14 mouse cellular contexts compared by ENCODE assay signal in the genomic region with DNA sequence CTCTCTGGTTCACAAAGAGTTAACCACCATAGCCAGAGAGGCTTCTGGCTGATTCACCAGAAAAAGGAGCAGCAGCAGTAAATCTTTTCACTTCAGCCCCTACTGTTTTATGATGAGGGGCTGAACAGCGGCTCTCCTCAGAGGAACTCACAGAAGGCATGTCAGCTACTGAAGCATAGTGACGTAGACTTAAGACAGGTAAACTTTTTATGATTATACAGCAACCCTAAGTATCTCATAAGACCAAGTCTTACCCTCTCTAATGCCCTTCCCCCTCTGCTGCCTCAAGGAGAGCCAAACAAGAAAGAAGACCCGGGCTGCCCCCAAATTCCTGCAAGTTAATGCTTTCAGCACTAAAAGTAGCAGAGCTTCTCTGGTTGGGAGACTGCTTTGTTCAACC. TPM values are rescaled to one million over a fixed set of nuclear protein-coding genes. Genes with fewer than 3 reads are reported as not detected.
DNase-seq lines count a peak whose midpoint lies in the region; ATAC-seq and TF ChIP-seq lines count a peak whose summit lies in the region.
"Had no signal": no experiment of that assay in that cellular context is flagged by ENCODE, and none has a peak within 500 bp of the region (broad histone marks: within the 10 kb centered on the region; RNA-seq: fewer than 3 reads in every experiment).

No protein-coding gene starts in this region.

- no peak for TF ChIP-seq POLR2A in limb, embryonic 14.5 days (IDR thresholded peaks at IDR 0.05; ENCODE audit: borderline replicate concordance, extremely low read depth, insufficient read depth, insufficient read length)

- no peak overlapping the region for H3K9ac ChIP-seq in kidney, embryonic 15.5 days
- H3K9ac ChIP-seq in embryonic facial prominence, embryonic 11.5 days (replicated peaks; ENCODE audit: low read length) = no peak overlapping the region; the same call in 1 of the 2 replicates
- no peak overlapping the region for H3K9ac ChIP-seq in limb, embryonic 14.5 days (ENCODE audit: low read depth, low read length, severe bottlenecking)
- H3K9ac ChIP-seq: hindbrain, embryonic 13.5 days; lung, embryonic 15.5 days had no signal

- WGBS in kidney, embryonic 15.5 days = 3% methylated on average over 3 of the region's 3 CpGs
- 4% methylated on average over 3 of the region's 3 CpGs for WGBS in embryonic facial prominence, embryonic 11.5 days
- WGBS in limb, embryonic 14.5 days = 4% methylated on average over 3 of the region's 3 CpGs

- peak overlapping the region; percentile 39 for H3K4me2 ChIP-seq in kidney, embryonic 15.5 days
- H3K4me2 ChIP-seq in embryonic facial prominence, embryonic 11.5 days (ENCODE audit: low read depth, low read length) = no peak overlapping the region
- peak overlapping the region; percentile 22 for H3K4me2 ChIP-seq in limb, embryonic 14.5 days (replicated peaks; ENCODE audit: low read depth, low read length, severe bottlenecking)
- H3K4me2 ChIP-seq: hindbrain, embryonic 13.5 days; lung, embryonic 15.5 days had no signal

- no peak for DNase-seq in kidney, postnatal 36 days
- DNase-seq in ZHBTc4 (ENCODE audit: low read depth, low spot score) = peak; percentile 41
- DNase-seq in embryonic facial prominence, embryonic 11.5 days (ENCODE audit: low spot score) = peak; percentile 20
- DNase-seq in limb, embryonic 14.5 days (ENCODE audit: low spot score) = peak; percentile 17
- no peak for DNase-seq in left cerebral cortex, adult 8-10 months (ENCODE audit: low spot score in 2 of 2)
- DNase-seq in B cell, adult 2 months = no peak
- DNase-seq: cerebellum, adult 18-20 months; layer of hippocampus, postnatal 36 days; spleen, adult 18-20 months; thymus, adult 2 months had no signal

- peak overlapping the region; percentile 66 for H3K27ac ChIP-seq in kidney, embryonic 15.5 days
- no peak overlapping the region for H3K27ac ChIP-seq in embryonic facial prominence, embryonic 11.5 days (replicated peaks; ENCODE audit: low read depth, low read length)
- no peak overlapping the region for H3K27ac ChIP-seq in limb, embryonic 14.5 days (replicated peaks; ENCODE audit: low read depth, low read length)
- H3K27ac ChIP-seq: hindbrain, embryonic 13.5 days; lung, embryonic 15.5 days had no signal

- 0 out of 2 replicates have a peak, but pooled peaks have one; percentile 33 for ATAC-seq in kidney, embryonic 15.5 days (replicated peaks; ENCODE audit: low FRiP score)
- ATAC-seq in embryonic facial prominence, embryonic 11.5 days (replicated peaks; ENCODE audit: insufficient number of reproducible peaks, low FRiP score, low TSS enrichment, low read depth) = no peak
- ATAC-seq in limb, embryonic 14.5 days (ENCODE audit: low FRiP score, low read depth) = no peak
- ATAC-seq in megakaryocyte progenitor cell, adult 5-6 weeks (replicated peaks; ENCODE audit: poor library complexity) = no peak; the same call in 1 of the 2 replicates

- no peaks in the 10 kb centered on the region for H3K27me3 ChIP-seq in kidney, embryonic 15.5 days
- no peaks in the 10 kb centered on the region for H3K27me3 ChIP-seq in embryonic facial prominence, embryonic 11.5 days (ENCODE audit: control insufficient read depth, insufficient read depth, low read length)
- H3K27me3 ChIP-seq in limb, embryonic 14.5 days (ENCODE audit: control insufficient read depth, insufficient read depth, low read length) = no peaks in the 10 kb centered on the region
- H3K27me3 ChIP-seq: hindbrain, embryonic 13.5 days; lung, embryonic 15.5 days had no signal

- no peaks in the 10 kb centered on the region for H3K9me3 ChIP-seq in kidney, embryonic 15.5 days (replicated peaks)
- no peaks in the 10 kb centered on the region for H3K9me3 ChIP-seq in embryonic facial prominence, embryonic 11.5 days (replicated peaks; ENCODE audit: control insufficient read depth, low read length)
- H3K9me3 ChIP-seq in limb, embryonic 14.5 days (ENCODE audit: control insufficient read depth, low read length) = no peaks in the 10 kb centered on the region
- H3K9me3 ChIP-seq: hindbrain, embryonic 13.5 days; lung, embryonic 15.5 days had no signal

- H3K4me3 ChIP-seq in kidney, embryonic 15.5 days (replicated peaks) = peak overlapping the region; percentile 17
- H3K4me3 ChIP-seq in embryonic facial prominence, embryonic 11.5 days (ENCODE audit: low read depth, low read length) = no peak overlapping the region
- H3K4me3 ChIP-seq in limb, embryonic 14.5 days (replicated peaks; ENCODE audit: low read length) = no peak overlapping the region
- H3K4me3 ChIP-seq: hindbrain, embryonic 13.5 days; lung, embryonic 15.5 days had no signal

- H3K36me3 ChIP-seq in kidney, embryonic 15.5 days = no peaks in the 10 kb centered on the region
- no peaks in the 10 kb centered on the region for H3K36me3 ChIP-seq in embryonic facial prominence, embryonic 11.5 days (replicated peaks; ENCODE audit: control insufficient read depth, insufficient read depth, low read depth, low read length)
- H3K36me3 ChIP-seq in limb, embryonic 14.5 days (ENCODE audit: control insufficient read depth, insufficient read depth, low read length) = no peaks in the 10 kb centered on the region
- H3K36me3 ChIP-seq: hindbrain, embryonic 13.5 days; lung, embryonic 15.5 days had no signal

- H3K4me1 ChIP-seq in kidney, embryonic 15.5 days = peaks cover 18% of the 10 kb centered on the region
- H3K4me1 ChIP-seq in embryonic facial prominence, embryonic 11.5 days (ENCODE audit: control insufficient read depth, insufficient read depth, low read length) = no peaks in the 10 kb centered on the region
- peaks cover 13% of the 10 kb centered on the region for H3K4me1 ChIP-seq in limb, embryonic 14.5 days (ENCODE audit: control insufficient read depth, insufficient read depth, low read length)
- H3K4me1 ChIP-seq: lung, embryonic 15.5 days had no signal

RNA-seq across cellular contexts. Expression of gene Rrm2, which starts 54.2 kb away (rescaled TPM):
- polyA plus RNA-seq in kidney, embryonic 15.5 days (2015; fragmentation: Nextera tagmentation; extraction: Ambion mirVana) = 246 and 248 TPM in 2 replicates
- polyA plus RNA-seq in embryonic facial prominence, embryonic 11.5 days (2014; fragmentation: Nextera tagmentation; extraction: Ambion mirVana) = 364 and 431 TPM in 2 replicates
- 60.6 and 67.2 TPM in 2 replicates for polyA plus RNA-seq in limb, embryonic 14.5 days (2012; rRNA removed)
- polyA plus RNA-seq in limb, embryonic 14.5 days (2014; fragmentation: Nextera tagmentation; extraction: Ambion mirVana) = 128 and 135 TPM in 2 replicates
- 176 and 181 TPM in 2 replicates for total RNA-seq in megakaryocyte progenitor cell, adult 5-6 weeks (2015)
- 149 and 153 TPM in 2 replicates for total RNA-seq in megakaryocyte progenitor cell, adult 5-6 weeks (2017)
- 1 to 10 TPM; 1.6 to 2.8 (median 2.6) TPM for total RNA-seq in left cerebral cortex, adult 8-10 months (2022)

Comparison
In these comparisons a context has a peak if more than half of its experiments do, and no peak if none do; other contexts are left out.
1. DNase-seq: peak in ZHBTc4 (single experiment), embryonic facial prominence, embryonic 11.5 days (single experiment) and limb, embryonic 14.5 days (single experiment); none in kidney, postnatal 36 days (0 of 2), left cerebral cortex, adult 8-10 months (0 of 2) and B cell, adult 2 months (0 of 2).